Mouse (Mus musculus) telencephalon, adult 2 months (tissue): ENCODE data around the gene Itga3.
"Not testable (repeated sequence)": the region's sequence is repeated elsewhere in the genome, so short reads cannot be mapped to it uniquely, and the experiment has no call there.

Source experiments
- DNase-seq: peaks from one replicate; pipeline ENCODE4 v3.0.0-alpha.2; 2011; ENCODE audit warnings: low read depth, low spot score

Itga3 gene

GRCm38 (mm10) chr11:95032945-95033344 is 43.7 kb downstream of the Itga3 start:
- no peak for DNase-seq

DNA sequence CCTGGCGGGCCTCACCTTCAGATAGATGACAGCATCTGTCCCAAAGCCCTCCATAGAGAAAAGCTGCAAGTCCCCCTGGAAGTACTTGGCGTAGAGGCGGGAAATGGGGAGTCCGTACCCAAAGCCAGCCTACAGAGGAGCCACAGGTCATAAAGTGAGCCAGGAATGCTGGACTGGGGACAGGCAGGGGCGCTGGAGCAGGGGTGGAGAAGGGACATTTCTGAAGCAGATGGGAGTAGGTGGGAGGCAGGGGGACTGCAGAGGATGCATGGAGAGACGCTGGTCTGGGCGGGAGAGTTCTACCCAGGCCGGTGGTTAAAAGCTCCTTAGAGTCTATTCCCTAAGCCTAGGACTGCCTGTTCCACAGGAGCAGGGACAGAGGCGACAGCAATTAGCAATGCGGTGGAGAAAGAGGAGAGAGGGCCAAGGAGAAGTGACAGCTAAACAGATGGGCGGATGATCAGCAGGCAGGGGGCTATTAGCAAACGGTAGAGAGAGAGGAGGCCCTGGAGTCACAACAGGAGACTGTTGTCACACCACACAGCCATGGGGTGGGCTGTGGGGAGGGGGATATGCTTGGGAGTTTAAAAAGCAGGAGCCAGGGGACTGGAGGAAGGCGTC is 48.6 kb downstream of the Itga3 start:
- DNase-seq = no peak

- DNase-seq = no peak
Measured at GRCm38 (mm10) chr11:95026849-95027248, 49.8 kb downstream of the Itga3 start.

- DNase-seq = no peak
Measured at GRCm38 (mm10) chr11:95026090-95026542, 50.5 kb downstream of the Itga3 start.

DNA sequence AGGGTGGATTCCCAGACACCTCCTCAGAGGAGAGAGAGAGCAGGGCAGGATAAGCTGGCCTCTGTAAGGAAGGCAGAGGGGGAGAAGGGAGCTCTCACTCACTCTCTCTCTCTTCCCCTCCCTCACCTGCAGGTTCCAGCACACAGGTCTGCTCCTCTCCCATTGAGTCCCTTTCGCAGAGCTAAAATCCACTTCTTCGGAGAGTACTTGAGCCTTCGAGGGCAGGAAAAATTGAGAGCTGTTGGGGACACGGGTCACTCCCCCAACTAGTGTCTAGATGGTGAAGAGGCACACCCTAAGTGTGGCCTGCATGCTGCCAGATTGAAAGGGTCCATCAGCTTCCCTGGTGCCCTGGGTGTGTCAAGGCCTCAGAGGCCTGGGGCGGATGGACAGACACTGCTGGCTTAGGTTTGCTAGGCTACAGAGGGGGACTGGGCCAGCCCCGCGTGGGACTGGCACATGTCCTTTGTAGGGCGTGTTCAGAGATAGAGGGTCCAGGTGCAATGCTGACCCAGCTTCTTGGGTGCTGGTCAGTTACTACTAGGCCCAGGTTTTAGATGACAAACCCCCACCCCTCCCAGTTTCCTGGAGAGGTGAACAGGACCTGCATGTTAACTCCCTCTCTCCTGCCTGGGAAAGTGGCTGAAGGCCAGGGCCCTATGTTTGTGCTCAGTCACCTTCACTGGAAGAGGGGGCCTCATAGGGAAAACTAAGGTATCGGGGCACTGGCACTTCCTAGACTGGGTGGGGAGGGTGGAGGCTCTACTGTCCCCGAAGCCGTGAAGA is 51.2 kb downstream of the Itga3 start:
- no peak for DNase-seq

- no peak for DNase-seq
Measured at GRCm38 (mm10) chr11:95024439-95025184, 52.0 kb downstream of the Itga3 start.

- no peak for DNase-seq
Measured at GRCm38 (mm10) chr11:95023481-95023880, 53.1 kb downstream of the Itga3 start.

DNA sequence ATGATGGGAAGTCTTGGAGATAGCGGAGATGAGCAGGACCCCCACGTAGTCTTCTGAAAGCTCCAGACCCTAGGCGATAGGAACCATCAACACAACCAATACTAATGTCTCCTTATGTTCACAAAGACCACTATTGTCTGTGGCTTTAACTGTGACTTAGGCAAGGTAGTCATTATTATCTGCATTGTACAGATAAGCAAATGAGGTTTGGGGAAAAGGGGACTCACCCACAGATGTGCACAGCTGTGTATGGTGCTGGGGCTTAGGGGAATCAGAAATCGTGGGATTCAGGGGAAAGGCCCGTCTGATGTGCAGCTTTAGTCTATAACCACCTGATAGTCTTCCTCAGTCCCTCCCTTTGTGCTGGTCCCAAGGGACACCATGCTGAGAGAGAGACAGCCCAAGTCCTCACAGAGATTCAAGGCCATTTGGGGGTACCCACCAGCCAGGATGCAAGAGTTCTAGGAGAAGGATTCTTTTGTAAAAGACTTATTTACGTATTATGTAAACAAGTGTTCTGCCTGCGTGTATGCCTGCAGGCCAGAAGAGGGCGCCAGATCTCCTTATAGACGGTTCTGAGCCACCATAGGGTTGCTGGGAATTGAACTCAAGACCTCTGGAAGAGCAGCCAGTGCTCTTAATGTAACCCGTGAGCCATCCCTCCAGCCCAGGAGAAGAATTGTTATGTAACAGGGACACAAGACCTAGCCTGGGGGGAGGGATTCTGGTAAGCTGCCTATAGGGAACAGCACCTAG is 54.2 kb downstream of the Itga3 start:
- no peak for DNase-seq

GRCm38 (mm10) chr11:95015484-95015883 is 61.1 kb downstream of the Itga3 start:
- DNase-seq = no peak

DNA sequence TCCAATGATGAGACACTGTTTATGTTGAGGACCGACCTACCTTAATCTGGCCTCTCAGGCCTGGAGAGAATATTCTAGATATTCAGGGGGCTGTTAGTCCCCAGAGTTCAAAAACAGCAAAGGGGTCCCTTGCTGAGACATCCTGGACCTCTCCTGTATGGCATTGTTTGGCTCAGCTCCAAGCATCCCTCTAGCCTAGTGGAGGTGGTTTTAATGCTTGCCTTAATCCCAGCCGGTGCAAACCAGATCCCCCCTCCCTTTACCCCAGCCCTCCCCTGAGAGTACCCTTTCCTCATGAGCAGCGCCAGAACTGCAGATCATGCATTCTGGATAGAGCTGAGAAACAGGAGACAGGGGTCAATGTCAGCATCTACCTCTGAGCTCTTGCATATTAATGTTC is 64.1 kb downstream of the Itga3 start:
- no peak for DNase-seq

GRCm38 (mm10) chr11:95012075-95012474 is 64.5 kb downstream of the Itga3 start:
- no peak for DNase-seq

- DNase-seq = no peak
Measured at GRCm38 (mm10) chr11:95011416-95011815, 65.2 kb downstream of the Itga3 start.

- DNase-seq = not testable (repeated sequence)
Measured at GRCm38 (mm10) chr11:95010841-95011403, 65.7 kb downstream of the Itga3 start.

DNA sequence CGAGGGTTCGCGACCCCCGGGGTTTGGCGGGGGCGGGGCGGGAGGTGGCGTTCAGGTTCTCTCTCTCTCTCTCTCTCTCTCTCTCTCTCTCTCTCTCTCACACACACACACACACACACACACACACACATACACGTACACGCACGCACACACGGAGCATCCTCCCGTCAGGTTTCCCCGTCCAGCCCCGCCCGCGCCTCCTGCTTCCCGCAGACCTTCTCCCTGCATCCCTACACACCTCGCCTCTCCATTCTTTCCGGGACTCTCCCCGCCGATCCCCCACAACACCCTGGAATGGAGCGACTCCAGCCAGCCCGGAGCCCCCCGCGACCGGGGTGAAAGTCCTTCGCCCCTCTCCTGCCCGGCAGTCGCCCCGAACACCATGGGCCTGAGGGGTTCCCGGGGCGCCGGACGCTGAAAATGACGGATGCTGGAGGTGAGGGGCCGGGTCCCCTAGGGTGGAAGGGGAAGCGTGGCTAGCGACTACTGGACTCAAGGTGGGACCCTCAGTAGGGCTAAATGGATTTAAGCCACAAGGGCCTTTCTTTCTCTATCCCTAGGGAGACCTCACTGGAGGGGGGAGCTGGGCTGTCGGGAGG is 66.4 kb downstream of the Itga3 start:
- DNase-seq = no peak

- no peak for DNase-seq
Measured at GRCm38 (mm10) chr11:95009629-95010014, 67.0 kb downstream of the Itga3 start, which contains the start of gene Samd14. Gene Samd14, plus strand, starts transcription at chr11:95009879.

DNA sequence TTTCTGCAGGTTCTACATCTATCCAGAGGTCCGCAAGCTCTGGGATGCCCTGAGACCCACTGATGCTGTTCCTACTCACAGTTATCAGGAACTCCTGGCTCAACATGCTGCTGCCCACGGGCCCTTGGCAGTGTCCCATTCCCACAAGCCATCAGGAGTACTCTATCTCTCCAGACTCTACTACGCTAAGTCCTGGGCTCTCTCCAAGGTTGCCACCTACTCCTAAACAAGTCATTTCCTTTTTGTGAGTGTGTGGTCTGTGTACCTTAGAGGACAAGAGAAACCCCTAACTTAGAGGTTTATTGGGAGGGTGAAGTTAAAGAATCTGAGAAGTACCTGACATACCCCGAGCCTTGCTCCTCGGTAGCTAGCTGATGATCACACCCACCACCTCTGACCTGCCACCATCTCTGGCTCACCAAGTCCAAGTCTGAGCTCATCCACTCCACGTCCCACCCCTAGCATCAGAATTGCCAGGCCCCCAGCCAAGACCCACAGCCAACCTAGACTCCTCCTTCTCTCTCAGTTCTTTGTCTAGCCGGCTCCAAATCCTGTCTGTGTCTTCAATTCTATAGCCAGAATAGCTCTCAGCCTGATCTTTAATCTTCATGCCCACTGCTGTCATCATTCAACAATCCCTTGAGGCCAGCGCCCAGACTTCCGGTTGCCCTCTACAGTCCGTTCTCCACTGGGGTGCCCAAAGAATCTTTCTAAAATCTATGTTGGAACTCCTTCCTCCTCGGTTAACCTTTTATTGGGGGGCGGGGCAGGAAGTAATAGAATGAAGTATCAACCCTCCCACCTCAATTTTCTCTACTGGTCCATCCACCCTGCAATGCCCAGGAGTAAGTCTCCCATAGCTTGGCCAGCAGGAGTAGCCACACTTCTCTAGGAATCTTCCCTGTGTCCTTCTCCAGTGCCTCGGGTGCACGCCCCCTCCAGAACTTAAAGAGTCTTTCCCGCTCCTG is 67.7 kb downstream of the Itga3 start:
- DNase-seq = no peak

- no peak for DNase-seq
Measured at GRCm38 (mm10) chr11:95007418-95007817, 69.2 kb downstream of the Itga3 start.

- no peak for DNase-seq
Measured at GRCm38 (mm10) chr11:95006525-95007219, 69.9 kb downstream of the Itga3 start.

- no peak for DNase-seq
Measured at GRCm38 (mm10) chr11:95006038-95006437, 70.6 kb downstream of the Itga3 start.
